Mouse (Mus musculus) central nervous system, embryonic 18 days (tissue): ENCODE measurements around the gene Kiss1r. TPM values are rescaled to one million over a fixed set of nuclear protein-coding genes. Genes with fewer than 3 reads are reported as not detected.

Experiments used
- polyA plus RNA-seq: library from polyadenylated mRNA; depleted of rRNA; stranded (reverse); fragments of >200 nt; gene quantifications from 2 replicates; pipeline ENCODE4 v1.2.3, GENCODE M21; 2012; rRNA removed

The Kiss1r gene
- polyA plus RNA-seq, result 6.1 and 6.5 TPM in 2 replicates

DNA sequence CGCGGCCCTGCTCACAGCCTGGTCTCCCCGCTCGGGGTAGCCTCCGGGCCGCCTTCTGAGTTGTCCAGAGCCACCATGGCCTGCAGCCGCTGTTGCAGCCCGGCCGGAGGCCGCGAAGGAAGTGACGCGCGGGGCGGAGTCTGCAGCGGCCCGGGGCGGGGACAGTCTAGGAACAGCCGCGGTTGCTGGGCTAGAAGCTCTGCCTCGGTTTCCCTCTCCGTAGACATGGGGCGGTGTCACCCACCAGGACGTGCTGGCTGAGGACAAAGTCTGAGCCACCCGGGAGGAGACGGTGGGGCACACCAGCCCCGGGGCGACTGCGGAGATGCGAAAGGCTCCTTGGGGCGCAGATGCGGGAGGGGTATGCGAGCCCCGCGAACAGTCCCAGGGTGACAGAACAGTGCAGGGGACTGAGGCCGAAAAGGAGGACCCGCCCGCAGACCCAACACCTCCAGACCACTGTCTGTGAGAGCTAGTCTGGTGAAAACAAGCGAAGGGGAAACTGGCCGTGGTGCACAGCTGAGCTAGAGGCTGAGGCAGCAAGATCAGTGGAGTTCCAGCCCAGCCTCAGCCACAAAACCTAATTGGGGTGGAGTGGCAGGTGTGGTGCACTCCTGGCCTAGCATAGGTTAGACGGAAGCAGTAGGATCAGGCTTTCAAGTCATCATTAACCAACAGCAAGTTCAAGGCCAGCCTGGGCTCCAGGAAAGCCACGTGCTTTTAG is at the start of gene Kiss1r:
TSS of gene Kiss1r (plus strand) at position 164 of the 724 bp plus-strand sequence.

DNA sequence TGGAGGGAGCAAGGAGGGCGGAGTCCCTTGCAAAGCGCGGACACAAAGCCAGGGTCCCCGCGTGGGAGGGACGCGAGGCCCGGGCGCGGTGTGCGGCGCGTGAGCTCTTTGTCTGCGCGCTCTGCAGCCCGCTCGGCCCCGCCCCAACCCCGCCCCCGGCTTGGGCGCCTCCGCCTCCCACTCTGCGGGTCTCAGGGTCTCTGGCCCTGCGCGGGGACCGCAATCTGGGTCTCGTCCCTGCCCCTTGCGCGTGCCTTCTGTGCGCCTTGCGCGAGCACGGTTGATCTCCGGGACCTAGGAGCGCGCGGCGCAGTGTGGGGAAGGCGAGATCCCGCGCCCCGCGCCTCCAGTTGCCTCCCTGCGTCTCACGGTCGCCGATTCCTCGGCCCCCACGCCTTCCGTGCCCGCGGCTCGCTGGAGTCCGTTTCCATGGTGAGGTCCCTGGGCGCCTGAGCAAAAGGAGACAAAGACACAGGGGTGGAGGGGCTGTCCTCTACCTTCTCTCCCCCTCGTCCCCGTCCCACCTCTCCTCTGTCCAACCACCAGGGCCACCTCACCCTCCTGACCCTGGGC is 42.4 kb upstream of the Kiss1r start, which contains the start of the genes Prtn3 and Plppr3:
TSS of gene Prtn3 (plus strand) at position 187 of the 573 bp plus-strand sequence.
TSS of gene Plppr3 (minus strand) at position 345 of the 573 bp plus-strand sequence.

DNA sequence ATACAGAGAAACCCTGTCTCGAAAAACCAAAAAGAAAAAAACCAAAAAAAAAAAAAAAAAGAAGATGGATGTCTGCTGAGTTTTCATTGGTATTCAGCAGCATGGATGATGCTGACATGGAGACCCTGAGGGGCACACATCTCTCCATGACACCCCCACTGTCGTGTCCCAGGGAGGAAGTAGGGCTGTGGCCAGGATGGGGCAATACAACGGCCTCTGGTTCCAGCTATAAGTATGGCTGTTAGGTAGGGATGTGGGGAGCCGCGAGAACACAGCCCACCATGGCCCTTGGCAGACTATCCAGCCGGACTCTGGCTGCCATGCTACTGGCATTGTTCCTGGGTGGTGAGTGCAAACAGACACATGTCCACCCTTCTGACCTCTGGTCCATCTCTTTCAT is 30.7 kb upstream of the Kiss1r start, which contains the start of gene Elane:
TSS of gene Elane (plus strand) at position 194 of the 400 bp plus-strand sequence.

DNA sequence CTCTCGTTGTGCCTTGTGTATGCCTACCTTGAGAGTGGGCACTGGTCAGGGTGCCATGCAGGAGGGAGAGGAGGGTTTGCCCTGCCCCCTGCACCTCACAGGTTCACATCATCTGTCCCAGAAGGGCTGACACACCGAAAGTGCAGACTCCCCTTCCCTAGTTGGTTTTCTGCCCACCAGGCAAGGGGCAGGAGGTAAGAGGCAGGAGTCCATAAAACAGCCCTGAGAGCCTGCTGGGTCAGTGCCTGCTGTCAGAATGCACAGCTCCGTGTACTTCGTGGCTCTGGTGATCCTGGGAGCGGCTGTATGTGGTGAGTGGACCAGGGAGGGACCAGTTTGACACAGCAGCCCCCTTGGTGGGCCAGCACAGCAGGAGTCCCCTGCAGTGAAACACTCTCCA is 26.1 kb upstream of the Kiss1r start, which contains the start of gene Cfd:
TSS of gene Cfd (plus strand) at position 184 of the 400 bp plus-strand sequence.

DNA sequence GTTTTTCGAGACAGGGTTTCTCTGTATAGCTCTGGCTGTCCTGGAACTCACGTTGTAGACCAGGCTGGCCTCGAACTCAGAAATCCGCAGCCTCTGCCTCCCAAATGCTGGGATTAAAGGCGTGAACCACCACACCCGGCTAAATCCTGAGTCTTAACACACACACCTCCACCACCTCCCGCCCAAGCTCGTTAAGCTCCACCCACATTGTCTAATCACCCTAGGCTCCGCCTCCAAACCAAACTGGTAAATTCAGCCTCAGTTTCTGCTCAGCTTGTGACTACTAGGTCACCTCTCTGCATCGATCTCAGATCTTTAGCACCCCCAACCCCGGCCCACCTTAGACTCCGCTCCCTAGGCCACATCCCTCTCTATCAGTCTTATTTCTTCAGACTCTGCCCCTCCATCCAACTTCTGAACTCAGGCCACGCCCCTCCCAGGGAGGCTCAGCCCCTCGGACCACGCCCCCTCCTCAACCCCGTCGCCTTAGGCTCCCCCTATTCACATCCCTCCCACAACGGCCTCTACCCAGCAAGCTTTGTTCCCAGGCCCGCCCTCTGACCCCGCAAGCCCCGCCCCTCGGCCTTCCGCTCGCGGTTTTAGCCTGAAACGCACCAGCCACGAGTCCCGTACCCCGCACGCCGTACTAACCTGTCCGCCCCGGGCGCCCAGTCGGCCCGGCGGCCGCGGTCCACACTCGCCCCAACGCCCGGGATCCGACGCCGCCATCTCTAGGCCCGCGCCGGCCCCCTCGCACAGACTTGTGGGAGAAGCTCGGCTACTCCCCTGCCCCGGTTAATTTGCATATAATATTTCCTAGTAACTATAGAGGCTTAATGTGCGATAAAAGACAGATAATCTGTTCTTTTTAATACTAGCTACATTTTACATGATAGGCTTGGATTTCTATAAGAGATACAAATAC is 8.3 kb upstream of the Kiss1r start, which contains the start of gene Med16:
TSS of gene Med16 (minus strand) at position 757 of the 925 bp plus-strand sequence.

DNA sequence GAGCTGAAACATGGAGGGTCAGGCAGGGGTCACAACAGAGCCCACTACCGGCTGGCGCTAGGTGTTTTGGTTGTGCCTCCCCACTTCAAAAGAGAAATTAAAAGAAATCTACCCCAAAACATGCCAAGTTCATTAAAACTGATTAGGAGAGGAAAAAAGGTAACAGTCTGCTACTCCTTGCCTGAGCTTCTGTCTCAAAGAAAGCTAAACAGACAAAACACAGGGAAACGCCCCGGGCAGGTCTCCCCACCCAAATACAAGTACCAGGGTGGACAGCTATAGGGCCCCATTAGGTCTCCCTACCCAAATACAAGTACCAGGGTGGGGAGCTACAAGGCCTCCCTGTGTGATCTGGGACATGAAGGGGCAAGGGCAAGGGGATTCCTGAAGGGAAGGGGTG is 6.2 kb upstream of the Kiss1r start, which contains the start of gene Gm26602:
TSS of gene Gm26602 (plus strand) at position 301 of the 400 bp plus-strand sequence.

GRCm38 (mm10) chr10:79920958-79921535 is 4.3 kb downstream of the Kiss1r start, which contains the start of gene R3hdm4:
R3hdm4 (minus strand) TSS chr10:79921208.

GRCm38 (mm10) chr10:79926491-79927323 is 9.9 kb downstream of the Kiss1r start, which contains the start of gene Arid3a:
Arid3a (plus strand) TSS chr10:79927043.

DNA sequence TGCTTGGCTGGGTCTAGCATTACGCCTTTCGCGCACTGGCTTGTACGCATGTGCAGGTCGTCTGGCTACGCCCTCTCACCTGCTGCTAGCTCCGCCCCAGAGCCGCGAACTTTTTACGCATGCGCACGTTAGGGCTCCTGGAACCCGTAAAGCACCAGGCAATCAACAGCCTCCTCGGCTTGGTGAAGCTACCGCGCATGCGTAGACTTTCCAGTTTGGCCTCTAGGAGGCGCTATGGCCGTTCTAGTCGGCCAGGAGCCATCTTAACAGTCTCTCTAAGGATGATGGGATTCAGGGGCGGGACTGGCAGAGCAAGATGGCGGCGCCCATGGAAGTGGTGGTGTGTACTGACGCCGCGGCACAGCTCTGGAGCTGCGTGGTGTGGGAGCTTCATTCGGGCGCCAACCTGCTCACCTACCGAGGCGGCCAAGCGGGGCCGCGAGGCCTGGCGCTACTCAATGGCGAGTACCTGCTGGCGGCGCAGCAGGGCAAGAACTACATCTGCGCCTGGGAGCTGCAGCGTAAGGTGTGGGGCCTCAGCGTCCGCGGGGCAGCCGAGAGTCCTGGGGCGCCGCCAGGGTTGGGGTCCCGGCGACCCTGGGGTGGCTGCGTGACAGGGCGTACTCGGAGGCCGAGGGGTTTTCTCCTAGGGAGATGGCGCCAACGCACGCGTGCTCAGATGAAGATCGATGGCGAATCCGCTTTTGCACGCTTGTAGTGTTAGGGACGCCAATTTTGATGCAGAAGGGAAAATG is 43.3 kb downstream of the Kiss1r start, which contains the start of gene Wdr18:
TSS of gene Wdr18 (plus strand) at position 306 of the 755 bp plus-strand sequence.

GRCm38 (mm10) chr10:79970415-79971182 is 53.8 kb downstream of the Kiss1r start, which contains the start of gene Grin3b:
Grin3b (plus strand) TSS chr10:79970715.

Other genes with a start within 250 kb of the Kiss1r start
- gene Tpgs1, start 247.6 kb upstream of the Kiss1r start, polyA plus RNA-seq, result 64.1 and 65.6 TPM in 2 replicates
- 85.1 and 93.1 TPM in 2 replicates for gene Cdc34, start 234.8 kb upstream of the Kiss1r start, polyA plus RNA-seq
- gene Gzmm, start 228.0 kb upstream of the Kiss1r start, polyA plus RNA-seq, result 2.0 and 2.2 TPM in 2 replicates
- gene Bsg, start 212.5 kb upstream of the Kiss1r start, polyA plus RNA-seq, result 919 and 923 TPM in 2 replicates
- 22.0 and 26.6 TPM in 2 replicates for gene Hcn2, start 200.3 kb upstream of the Kiss1r start, polyA plus RNA-seq
- gene Polrmt, start 170.4 kb upstream of the Kiss1r start, polyA plus RNA-seq, result 53.8 and 57.3 TPM in 2 replicates
- gene Fgf22, start 161.9 kb upstream of the Kiss1r start, polyA plus RNA-seq, result 1.0 and 1.1 TPM in 2 replicates
- gene Rnf126, start 150.0 kb upstream of the Kiss1r start, polyA plus RNA-seq, result 118 and 136 TPM in 2 replicates
- gene Fstl3, start 139.7 kb upstream of the Kiss1r start, polyA plus RNA-seq, result 3.5 and 4.5 TPM in 2 replicates
- gene Prss57, start 126.0 kb upstream of the Kiss1r start, polyA plus RNA-seq, result 0.26 and 0.39 TPM in 2 replicates
- gene Palm, start 123.4 kb upstream of the Kiss1r start, polyA plus RNA-seq, result 177 and 219 TPM in 2 replicates
- gene Misp, start 96.0 kb upstream of the Kiss1r start, polyA plus RNA-seq, result 0.54 and 0.57 TPM in 2 replicates
- 82.1 and 86.6 TPM in 2 replicates for gene Ptbp1, start 62.5 kb upstream of the Kiss1r start, polyA plus RNA-seq
- 15.8 and 16.7 TPM in 2 replicates for gene Prtn3, start 42.5 kb upstream of the Kiss1r start, polyA plus RNA-seq
- gene Plppr3, start 42.3 kb upstream of the Kiss1r start, polyA plus RNA-seq, result 680 and 811 TPM in 2 replicates
- not detected in 2 replicates for gene Elane, start 30.7 kb upstream of the Kiss1r start, polyA plus RNA-seq
- gene Cfd, start 26.1 kb upstream of the Kiss1r start, polyA plus RNA-seq, result 0.34 and 0.37 TPM in 2 replicates
- 53.6 and 60.9 TPM in 2 replicates for gene Med16, start 8.0 kb upstream of the Kiss1r start, polyA plus RNA-seq
- not detected in 2 replicates for gene Gm26602, start 6.1 kb upstream of the Kiss1r start, polyA plus RNA-seq
- gene R3hdm4, start 4.2 kb downstream of the Kiss1r start, polyA plus RNA-seq, result 172 and 208 TPM in 2 replicates
- gene Arid3a, start 10.1 kb downstream of the Kiss1r start, polyA plus RNA-seq, result 4.2 TPM in 2 replicates
- 67.9 and 76.6 TPM in 2 replicates for gene Wdr18, start 43.2 kb downstream of the Kiss1r start, polyA plus RNA-seq
- gene Grin3b, start 53.7 kb downstream of the Kiss1r start, polyA plus RNA-seq, result 0.40 and 0.45 TPM in 2 replicates
- 200 and 218 TPM in 2 replicates for gene Tmem259, start 67.4 kb downstream of the Kiss1r start, polyA plus RNA-seq
- 18.9 and 19.8 TPM in 2 replicates for gene Cnn2, start 71.6 kb downstream of the Kiss1r start, polyA plus RNA-seq
- 7.1 and 7.5 TPM in 2 replicates for gene Abca7, start 79.5 kb downstream of the Kiss1r start, polyA plus RNA-seq
- gene Arhgap45, start 99.7 kb downstream of the Kiss1r start, polyA plus RNA-seq, result 2.2 and 2.4 TPM in 2 replicates
- gene Polr2e, start 122.8 kb downstream of the Kiss1r start, polyA plus RNA-seq, result 242 and 245 TPM in 2 replicates
- 421 and 492 TPM in 2 replicates for gene Gpx4, start 130.2 kb downstream of the Kiss1r start, polyA plus RNA-seq
- gene Sbno2, start 188.6 kb downstream of the Kiss1r start, polyA plus RNA-seq, result 23.6 and 27.5 TPM in 2 replicates
- gene Stk11, start 198.8 kb downstream of the Kiss1r start, polyA plus RNA-seq, result 83.3 and 90.0 TPM in 2 replicates
- gene Atp5d, start 221.7 kb downstream of the Kiss1r start, polyA plus RNA-seq, result 451 and 454 TPM in 2 replicates
- 161 and 178 TPM in 2 replicates for gene Cbarp, start 223.9 kb downstream of the Kiss1r start, polyA plus RNA-seq
- 71.4 and 90.3 TPM in 2 replicates for gene Midn, start 231.3 kb downstream of the Kiss1r start, polyA plus RNA-seq
- 393 and 405 TPM in 2 replicates for gene Cirbp, start 249.0 kb downstream of the Kiss1r start, polyA plus RNA-seq